Mouse (Mus musculus) left cerebral cortex, adult 6 months (tissue): ENCODE measurements around the gene Gpat3. TPM values are rescaled to one million over a fixed set of nuclear protein-coding genes. Genes with fewer than 3 reads are reported as not detected.

Source experiments
- long read RNA-seq, 2 experiments: library from polyadenylated mRNA; unstranded; transcript quantifications; one replicate each; pipeline ENCODE4 v2.0.0; 2019 to 2020
- polyA plus RNA-seq: library from polyadenylated mRNA; unstranded; fragments of <200 nt; fragmentation: Nextera tagmentation; gene quantifications from 2 replicates; pipeline ENCODE4 v1.2.3, GENCODE M21; 2021

Gene Gpat3
- 3.1 and 4.4 TPM in 2 replicates for polyA plus RNA-seq
- long read RNA-seq, experiment 1, transcript Gpat3-202 (12 exons, 3,035 nt): major isoform, 16 of 51 reads
- long read RNA-seq, experiment 1, transcript Gpat3-201 (13 exons, 2,884 nt): minor isoform, 5 of 51 reads
- long read RNA-seq, experiment 1, partial matches to known transcripts: 3 of 51 reads
- long read RNA-seq, experiment 1, other reads (novel, unspliced or antisense): 27 of 51 reads
- long read RNA-seq, experiment 2, partial matches to known transcripts: 1 of 5 reads
- long read RNA-seq, experiment 2, other reads (novel, unspliced or antisense): 3 of 5 reads

GRCm38 (mm10) chr5:100845485-100845847 is at the start of gene Gpat3:
TSS of gene Gpat3 (plus strand) at chr5:100845713.

DNA sequence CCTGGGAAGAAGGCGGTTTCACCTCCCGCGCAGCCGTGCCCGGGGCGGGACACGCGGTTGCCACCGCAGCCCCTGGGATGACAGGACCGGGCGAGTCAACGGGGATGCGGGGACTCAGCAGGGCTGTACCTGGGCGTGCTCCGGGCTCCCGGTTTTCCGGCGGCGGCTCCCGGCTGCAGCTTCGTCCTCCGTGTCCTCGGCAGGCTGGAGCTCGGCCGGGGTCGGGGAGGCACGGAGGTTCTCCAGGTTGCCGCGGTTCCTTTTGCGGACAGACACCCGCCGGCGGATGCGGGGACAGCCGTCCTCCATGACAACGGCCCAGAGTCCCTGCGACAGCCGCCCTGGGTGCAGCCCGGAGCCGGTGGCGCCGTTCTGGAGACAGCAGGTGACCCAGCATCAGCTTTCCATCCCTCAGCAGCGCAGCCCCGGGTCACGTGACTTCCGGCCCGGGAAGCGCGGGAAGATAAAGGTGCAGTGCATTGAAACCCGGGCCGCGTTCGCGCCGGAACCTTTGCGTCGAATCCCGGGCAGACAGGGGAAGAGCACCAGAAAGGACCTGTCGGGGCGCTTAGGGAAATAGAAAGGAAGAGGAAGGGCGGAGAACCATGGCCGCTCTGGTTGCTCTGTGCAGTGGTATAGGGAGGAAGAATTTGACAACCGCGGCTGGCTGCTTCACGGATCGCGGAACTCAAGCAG is 47.2 kb upstream of the Gpat3 start, which contains the start of the genes Helq and Mrps18c:
Gene Helq, minus strand, starts transcription at position 434 of the 696 bp plus-strand sequence.
Gene Mrps18c, plus strand, starts transcription at position 463 of the 696 bp plus-strand sequence.

DNA sequence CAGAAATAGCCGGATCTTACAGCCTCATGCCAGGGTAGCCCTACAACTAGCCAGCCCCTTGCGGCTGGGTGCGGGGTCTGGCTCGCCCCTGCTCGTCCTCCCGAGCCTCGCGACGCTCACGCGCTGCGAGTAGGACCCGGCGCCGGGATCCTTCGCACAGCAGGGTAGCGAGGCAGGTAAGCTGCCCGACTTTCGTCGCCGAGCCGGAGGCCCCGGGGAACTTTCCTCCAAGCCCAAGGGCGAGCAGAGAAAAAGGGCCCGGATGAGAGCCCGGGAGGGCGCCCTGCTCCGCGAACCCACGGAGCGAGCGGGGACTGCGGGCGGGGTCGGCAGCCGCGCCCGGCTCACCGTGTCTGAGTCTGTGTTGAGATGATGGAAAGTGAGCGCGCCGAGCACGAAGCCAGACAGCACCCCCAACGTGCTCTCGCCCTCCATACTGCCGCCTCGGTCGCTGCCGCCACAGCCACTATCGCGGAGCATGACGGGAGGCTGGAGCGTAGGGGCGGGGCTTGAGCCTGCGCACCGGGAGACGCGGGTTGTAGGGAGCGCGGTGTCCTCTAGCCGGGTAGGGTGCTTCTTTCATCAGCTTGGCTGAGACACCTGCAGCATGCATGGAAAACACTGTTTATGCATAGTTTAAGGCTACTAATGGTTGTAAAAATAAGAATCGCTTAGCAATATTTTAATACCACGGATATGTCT is 24.9 kb upstream of the Gpat3 start, which contains the start of gene Abraxas1:
Gene Abraxas1, minus strand, starts transcription at position 483 of the 702 bp plus-strand sequence.

Other genes with a start within 250 kb of the Gpat3 start
- 25.0 and 156 TPM in 2 replicates for gene Coq2, start 170.6 kb upstream of the Gpat3 start, polyA plus RNA-seq
- 0.59 and 0.69 TPM in 2 replicates for gene Hpse, start 126.0 kb upstream of the Gpat3 start, polyA plus RNA-seq
- 3.1 and 4.1 TPM in 2 replicates for gene Helq, start 47.1 kb upstream of the Gpat3 start, polyA plus RNA-seq
- 162 and 173 TPM in 2 replicates for gene Mrps18c, start 47.1 kb upstream of the Gpat3 start, polyA plus RNA-seq
- gene Abraxas1, start 24.7 kb upstream of the Gpat3 start, polyA plus RNA-seq: 4.4 and 5.2 TPM in 2 replicates